Mouse (Mus musculus) T-helper 17 cell (primary cell): Measurements from ENCODE around the gene Fam71f2.

Experiments used
- in situ Hi-C, 2 experiments: fragments of 300-600 bp; cut with MboI, MseI; formaldehyde crosslinking; loops; 1 replicate in 1 of 2; 2 replicates in 1 of 2; pipeline ENCODE4 v1.15.1; 2025; ENCODE audit warnings: high pct_unique_total_duplicates in 2 of 2

Fam71f2 gene

DNA sequence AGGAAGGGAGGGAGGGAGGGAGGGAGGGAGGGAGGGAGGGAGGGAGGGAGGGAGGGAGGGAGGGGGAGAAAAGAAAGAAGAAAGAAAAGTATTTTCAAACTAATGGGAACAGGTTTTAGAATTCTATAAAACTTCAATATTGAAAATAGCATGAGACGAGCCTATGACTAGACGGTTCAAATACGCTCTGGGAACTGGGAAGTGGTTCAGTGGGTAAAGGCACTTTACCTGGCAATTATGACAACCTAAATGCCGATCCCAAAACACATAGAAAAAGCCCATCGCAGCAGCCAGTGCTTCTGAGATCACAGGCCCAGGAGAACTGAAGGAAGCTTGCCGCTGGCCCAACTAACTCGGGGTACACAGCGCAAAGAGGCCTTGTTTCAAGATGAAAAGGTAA lies at the start of gene Fam71f2:
Gene Fam71f2, plus strand, starts transcription at position 301 of the 400 bp plus-strand sequence.
- in situ Hi-C loops: loop anchor here (5.0 kb wide), 3 partner anchors 37 to 112 kb away; partner anchors contain the start of gene Rbm28 (in 1 of the 2)

DNA sequence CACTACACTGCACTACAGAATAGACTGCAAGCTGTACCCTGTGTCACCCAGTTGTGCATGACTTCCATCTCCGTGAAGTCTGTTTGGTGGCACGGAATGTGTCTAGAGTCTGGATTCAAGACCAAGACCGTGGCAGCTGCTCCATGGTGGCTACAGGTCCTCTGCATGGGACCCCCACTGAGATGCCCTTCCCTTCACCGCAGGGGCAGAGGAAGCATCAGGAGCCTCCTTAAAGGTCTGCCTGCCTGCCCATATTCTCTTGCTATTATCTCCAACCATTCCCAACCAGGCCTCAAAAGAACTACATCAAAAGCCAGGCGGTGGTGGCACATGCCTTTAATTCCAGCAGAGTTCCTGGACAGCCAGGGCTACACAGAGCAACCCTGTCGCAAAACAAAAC lies 49.0 kb upstream of the Fam71f2 start:
- in situ Hi-C loops: no loop called here

DNA sequence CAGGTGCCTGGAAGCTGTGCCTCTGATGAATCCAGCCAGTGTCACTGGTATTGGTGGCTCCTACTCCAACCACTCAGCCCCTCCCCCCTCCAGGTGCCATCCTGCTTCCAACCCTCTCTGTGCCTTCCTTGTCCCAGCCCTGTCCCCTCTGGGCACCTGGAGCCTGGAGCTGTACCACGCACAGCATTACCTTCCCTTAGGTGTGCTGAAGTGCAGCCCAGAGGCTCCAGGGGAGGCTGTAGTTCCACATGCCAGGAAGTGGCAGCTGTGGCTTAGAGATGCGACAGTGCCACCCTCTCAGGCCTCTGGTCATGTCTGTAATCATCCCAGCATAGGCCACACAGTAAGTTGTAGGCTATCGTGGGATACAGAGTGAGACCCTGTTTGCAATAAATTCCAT lies 47.6 kb upstream of the Fam71f2 start:
- in situ Hi-C loops: no loop called here

GRCm38 (mm10) chr6:29232321-29232720 lies 47.1 kb upstream of the Fam71f2 start:
- in situ Hi-C loops: no loop called here

GRCm38 (mm10) chr6:29233710-29234109 lies 45.7 kb upstream of the Fam71f2 start:
- in situ Hi-C loops: no loop called here

GRCm38 (mm10) chr6:29234272-29234671 lies 45.1 kb upstream of the Fam71f2 start:
- in situ Hi-C loops: no loop called here

- in situ Hi-C loops: loop anchor here (5.0 kb wide), 1 partner anchor 36 kb away; the partner anchor contains the start of gene Fam71f2 (in 2 of the 2)
Observed at GRCm38 (mm10) chr6:29240806-29241205, 38.6 kb upstream of the Fam71f2 start.

GRCm38 (mm10) chr6:29241697-29242096 lies 37.7 kb upstream of the Fam71f2 start:
- in situ Hi-C loops: loop anchor here (5.0 kb wide), 1 partner anchor 36 kb away; the partner anchor contains the start of gene Fam71f2 (in 2 of the 2)

DNA sequence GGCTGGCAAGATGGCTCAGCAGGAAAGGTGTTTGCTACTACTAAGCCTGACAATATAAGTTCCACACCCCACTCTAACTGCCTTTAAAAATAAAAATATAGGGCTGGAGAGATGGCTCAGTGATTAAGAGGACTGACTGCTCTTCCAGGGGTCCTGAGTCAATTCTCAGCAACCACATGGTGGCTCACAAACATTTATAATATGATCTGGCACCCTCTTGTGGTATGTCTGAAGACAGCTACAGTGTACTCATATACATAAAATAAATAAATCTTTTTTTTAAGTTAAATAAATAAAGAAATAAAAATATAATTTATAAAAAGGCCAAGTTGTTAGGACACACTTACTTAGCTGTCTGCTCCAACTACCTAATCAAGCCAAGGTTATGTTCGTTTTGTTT lies 37.1 kb upstream of the Fam71f2 start:
- in situ Hi-C loops: loop anchor here (5.0 kb wide), 1 partner anchor 35 kb away; the partner anchor contains the start of gene Fam71f2 (in 2 of the 2)

DNA sequence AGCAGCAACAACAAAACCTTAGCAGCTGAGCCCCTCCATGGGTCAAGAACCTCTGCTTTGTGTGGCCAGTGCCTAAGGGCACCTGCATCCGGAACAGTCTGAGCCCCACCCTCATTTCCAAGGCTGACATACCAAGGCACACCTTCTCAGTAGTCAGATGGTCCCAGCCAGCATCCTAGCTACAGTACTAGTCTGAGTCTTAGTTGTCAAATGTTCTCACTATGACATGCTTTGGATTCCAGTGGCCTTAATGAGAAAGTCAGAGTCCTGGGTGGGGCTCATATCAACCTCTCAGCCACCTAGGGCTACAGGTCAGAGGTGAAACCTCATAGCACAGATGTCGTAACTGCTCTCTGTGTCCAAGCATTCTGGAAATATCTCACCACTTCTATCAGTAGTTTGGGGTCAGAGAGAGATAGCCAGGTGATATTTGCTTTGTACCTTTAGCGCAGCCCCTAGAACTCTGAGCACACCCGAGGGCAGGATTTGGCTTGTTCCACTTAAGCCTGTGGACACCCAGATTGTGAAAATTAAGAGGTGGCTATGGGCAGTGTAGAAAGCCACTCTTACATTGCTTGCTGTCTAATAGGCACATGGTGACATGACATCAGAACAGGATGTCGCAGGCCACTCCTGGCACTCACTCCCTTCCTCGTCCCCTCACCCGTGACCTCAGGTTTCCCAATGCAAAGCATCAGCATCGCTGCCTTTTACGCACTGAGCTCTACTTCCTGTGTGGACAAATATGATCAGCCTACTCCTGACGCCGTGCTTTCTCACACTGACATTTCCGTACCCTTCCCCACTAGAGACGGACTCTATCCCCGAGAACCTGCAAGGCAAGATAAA lies 33.9 kb upstream of the Fam71f2 start:
- in situ Hi-C loops: no loop called here

GRCm38 (mm10) chr6:29246183-29246582 lies 33.2 kb upstream of the Fam71f2 start:
- in situ Hi-C loops: no loop called here

- in situ Hi-C loops: no loop called here
Observed at GRCm38 (mm10) chr6:29246585-29246984, 32.8 kb upstream of the Fam71f2 start.

GRCm38 (mm10) chr6:29247072-29247471 lies 32.3 kb upstream of the Fam71f2 start:
- in situ Hi-C loops: no loop called here

GRCm38 (mm10) chr6:29259418-29259817 lies 20.0 kb upstream of the Fam71f2 start:
- in situ Hi-C loops: no loop called here

DNA sequence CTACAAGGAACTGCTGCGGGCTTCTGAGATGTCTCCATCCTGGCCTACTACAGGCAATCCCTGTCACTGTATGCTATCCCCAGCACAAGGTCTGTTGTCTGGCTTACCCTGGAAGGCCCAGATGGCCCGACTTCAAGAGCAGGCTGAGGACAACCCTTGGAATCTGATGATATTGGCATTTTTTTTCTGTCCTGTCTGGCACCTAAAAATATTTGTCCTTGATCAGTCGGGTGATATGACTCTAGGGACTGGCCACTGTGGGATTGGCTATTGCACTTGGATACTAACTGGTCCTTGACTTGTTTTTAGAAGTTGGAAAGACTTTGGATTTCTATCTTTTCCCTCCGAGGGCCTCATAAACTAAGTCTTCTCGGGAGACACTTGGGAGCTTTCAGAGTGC lies 17.6 kb upstream of the Fam71f2 start:
- in situ Hi-C loops: no loop called here

- in situ Hi-C loops: no loop called here
Observed at GRCm38 (mm10) chr6:29263650-29264455, 15.5 kb upstream of the Fam71f2 start.

DNA sequence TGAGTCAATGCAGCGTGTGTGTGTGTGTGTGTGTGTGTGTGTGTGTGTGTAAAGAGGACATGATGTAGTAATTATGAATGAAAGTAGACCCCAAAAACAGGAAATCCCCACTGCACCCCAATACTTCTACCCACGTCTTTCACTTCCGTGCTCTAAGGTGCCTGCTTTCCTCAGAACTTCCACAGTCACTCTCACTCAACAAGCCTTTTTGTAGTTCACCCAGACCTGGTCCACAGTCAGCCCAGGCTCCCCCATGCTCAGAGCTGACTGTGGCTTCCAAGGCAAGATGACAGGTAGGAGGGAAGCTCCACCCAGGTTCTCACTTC lies 15.0 kb upstream of the Fam71f2 start:
- in situ Hi-C loops: no loop called here

GRCm38 (mm10) chr6:29266936-29267335 lies 12.5 kb upstream of the Fam71f2 start:
- in situ Hi-C loops: no loop called here

DNA sequence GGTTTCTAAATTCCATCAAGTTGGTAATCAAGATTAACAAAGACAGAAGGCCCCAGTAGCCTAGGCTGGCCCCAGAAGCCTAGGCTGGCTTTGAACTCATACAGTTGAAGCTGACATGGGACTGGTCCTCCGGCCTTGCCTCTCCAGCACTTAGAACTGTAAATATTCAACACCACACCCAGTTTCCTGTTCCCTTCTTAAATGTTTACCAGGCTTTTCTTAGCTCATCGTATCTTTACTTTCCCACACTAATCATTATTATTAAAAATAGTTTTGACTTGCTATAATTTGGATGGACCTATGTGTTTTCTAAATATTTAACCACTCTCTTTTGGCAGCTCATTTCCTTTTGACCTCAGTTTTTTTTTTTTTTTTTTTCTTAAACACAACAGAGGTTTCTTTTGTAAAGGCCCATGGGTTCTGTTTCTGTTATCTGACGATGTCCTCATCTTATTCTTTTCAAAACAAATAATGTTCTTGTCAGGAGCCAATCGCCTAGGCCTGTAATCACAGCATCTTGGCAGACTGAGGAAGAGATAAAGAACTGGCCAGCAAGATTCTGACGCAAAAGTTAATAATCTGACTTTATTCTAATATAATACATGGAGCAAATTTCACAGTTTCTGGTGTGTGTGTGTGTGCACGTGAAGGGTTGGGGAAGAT lies 10.3 kb upstream of the Fam71f2 start:
- in situ Hi-C loops: no loop called here

DNA sequence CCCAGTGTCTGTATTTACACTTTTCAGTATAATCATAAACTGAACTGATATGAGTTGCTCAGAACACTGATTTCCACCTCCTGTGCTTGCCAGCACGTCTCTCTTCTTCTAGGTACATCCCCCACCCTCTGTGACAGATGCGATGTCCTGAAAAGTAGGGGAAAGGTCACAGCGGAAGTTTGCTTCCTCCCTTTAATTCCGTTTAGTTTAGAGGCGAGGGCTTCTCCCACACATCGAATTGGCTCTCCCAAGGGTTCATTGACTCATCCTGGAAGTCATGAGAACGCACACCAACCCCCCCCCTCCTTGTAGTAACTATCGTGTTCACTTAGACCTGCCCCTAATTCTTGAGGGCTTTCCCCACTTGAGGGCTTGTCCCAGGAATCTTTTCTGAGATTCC lies 8.4 kb upstream of the Fam71f2 start:
- in situ Hi-C loops: loop anchor here in 1 of 2 experiments (5.0 kb wide), 1 partner anchor 64 kb away; no protein-coding TSS in a partner anchor

GRCm38 (mm10) chr6:29272312-29273072 lies 6.9 kb upstream of the Fam71f2 start, which contains the start of gene Hilpda:
TSS of gene Hilpda (plus strand) at chr6:29272488.
- in situ Hi-C loops: loop anchor here in 1 of 2 experiments (5.0 kb wide), 1 partner anchor 65 kb away; no protein-coding TSS in a partner anchor
